Mouse (Mus musculus) liver, embryonic 14.5 days (tissue): ENCODE data around the gene Klhl23. TPM values are rescaled to one million over a fixed set of nuclear protein-coding genes. Genes with fewer than 3 reads are reported as not detected.

Source experiments
- ATAC-seq: fragments of 200-750 bp; cut with Nextera tagmentation; 2 replicates; pipeline ENCODE4 v1.8.0; 2017; ENCODE audit warnings: moderate number of reproducible peaks, mild to moderate bottlenecking, moderate library complexity; ENCODE audit not compliant: insufficient read depth
- DNase-seq, 3 experiments: peaks; one replicate each; pipeline ENCODE4 v3.0.0-alpha.2; 2012 to 2013; ENCODE audit warnings: low read depth in 3 of 3, low spot score in 3 of 3
- H3K27ac ChIP-seq: fragments of 300-500 bp; sonication (generic); 2 replicates; pipeline ENCODE4 v1.5.1; 2014; ENCODE audit warnings: moderate library complexity, mild to moderate bottlenecking, control low read depth, inconsistent platforms
- H3K27me3 ChIP-seq: fragments of 300-500 bp; sonication (generic); 2 replicates; pipeline ENCODE4 v1.6.1; 2014; ENCODE audit warnings: mild to moderate bottlenecking, low read length, moderate library complexity; ENCODE audit not compliant: control insufficient read depth, insufficient read depth
- H3K36me3 ChIP-seq: fragments of 300-500 bp; sonication (generic); replicated peaks from 2 replicates; pipeline ENCODE4 v1.6.1; 2014; ENCODE audit warnings: low read depth; ENCODE audit not compliant: control insufficient read depth, insufficient read depth
- H3K4me1 ChIP-seq, 2 experiments: fragments of 200-500 bp in 1 of 2; fragments of 300-500 bp in 1 of 2; sonication (generic) in 1 of 2; replicated peaks; 2 replicates each; pipeline ENCODE4 v1.6.1; 2012 to 2014; ENCODE audit warnings: antibody characterized with exemption in 1 of 2, inconsistent platforms in 1 of 2, low read length in 1 of 2; ENCODE audit not compliant: control insufficient read depth in 2 of 2, insufficient read depth in 2 of 2
- H3K4me2 ChIP-seq: fragments of 300-500 bp; sonication (generic); 2 replicates; pipeline ENCODE4 v1.6.1; 2014; ENCODE audit warnings: low read depth, mild to moderate bottlenecking, control low read depth, moderate library complexity
- H3K4me3 ChIP-seq, 2 experiments: fragments of 200-500 bp in 1 of 2; fragments of 300-500 bp in 1 of 2; sonication (generic) in 1 of 2; 2 replicates each; pipeline ENCODE4 v1.5.1; 2012 to 2014; ENCODE audit warnings: low read depth in 2 of 2, low read length in 2 of 2, mild to moderate bottlenecking in 2 of 2, control low read depth in 1 of 2, inconsistent platforms in 1 of 2, moderate library complexity in 1 of 2; ENCODE audit not compliant: insufficient read depth in 1 of 2
- H3K9ac ChIP-seq: fragments of 300-500 bp; sonication (generic); replicated peaks from 2 replicates; pipeline ENCODE4 v1.6.1; 2014; ENCODE audit warnings: mild to moderate bottlenecking, control low read depth, moderate library complexity
- H3K9me3 ChIP-seq: fragments of 300-500 bp; sonication (generic); 2 replicates; pipeline ENCODE4 v1.6.1; 2016; ENCODE audit warnings: low read length, mixed read lengths; ENCODE audit not compliant: control insufficient read depth
- CTCF ChIP-seq: IDR thresholded peaks from 2 replicates; pipeline ENCODE4 v1.5.1; 2016; ENCODE audit warnings: antibody characterized with exemption, low read depth, control low read depth
- EP300 ChIP-seq: IDR thresholded peaks from 2 replicates; pipeline ENCODE4 v1.6.1; 2016; ENCODE audit warnings: antibody characterized with exemption, low read depth
- WGBS: fragments of 180-500 bp; shearing (Covaris S2); extraction: QIAGEN DNeasy Blood & Tissue Kit; methylation state at CpG from one replicate; pipeline ENCODE4 v1.1.7; 2014; ENCODE audit not compliant: insufficient replicate concordance; 5-methylcytosine and 5-hydroxymethylcytosine counted together
- polyA plus RNA-seq, 2 experiments: library from polyadenylated mRNA; depleted of rRNA in 1 of 2; stranded (reverse) in 1 of 2; unstranded in 1 of 2; fragments of >200 nt; fragmentation: Nextera tagmentation in 1 of 2; extraction: Ambion mirVana in 1 of 2; gene quantifications; 2 replicates each; pipeline versions ENCODE4 v1.2.1 to v1.2.3; 2012 to 2014

The Klhl23 gene
- polyA plus RNA-seq, 2 experiments: 12.0 to 15.7 TPM

- no peak overlapping the region for H3K4me2 ChIP-seq
- H3K9me3 ChIP-seq: no peaks in the 10 kb centered on the region
- H3K4me3 ChIP-seq: no peak overlapping the region
- TF ChIP-seq CTCF (no peak), EP300 (no peak)
- H3K9ac ChIP-seq: no peak overlapping the region
- ATAC-seq (no peak), DNase-seq (no peak)
- no peak overlapping the region for H3K27ac ChIP-seq
- H3K4me1 ChIP-seq: no peaks in the 10 kb centered on the region
- H3K36me3 ChIP-seq: no peaks in the 10 kb centered on the region
- 42% methylated on average over 6 of the region's 6 CpGs for WGBS
- no peaks in the 10 kb centered on the region for H3K27me3 ChIP-seq
Observed at GRCm38 (mm10) chr2:69840261-69840660, 18.5 kb downstream of the Klhl23 start.

- DNase-seq (no peak), ATAC-seq (no peak)
- Histone ChIP-seq H3K27me3 (no peaks in the 10 kb centered on the region), H3K4me1 (peaks cover 0 to 6% of the 10 kb centered on the region in 2 experiments; a peak in 2 of 4 replicates), H3K27ac (no peak overlapping the region), H3K9me3 (no peaks in the 10 kb centered on the region), H3K4me3 (no peak overlapping the region), H3K9ac (no peak overlapping the region), H3K4me2 (no peak overlapping the region), H3K36me3 (no peaks in the 10 kb centered on the region)
- TF ChIP-seq EP300 (no peak), CTCF (no peak)
- 58% methylated on average over 6 of the region's 6 CpGs for WGBS
Observed at GRCm38 (mm10) chr2:69849215-69849614, 27.5 kb downstream of the Klhl23 start.

DNA sequence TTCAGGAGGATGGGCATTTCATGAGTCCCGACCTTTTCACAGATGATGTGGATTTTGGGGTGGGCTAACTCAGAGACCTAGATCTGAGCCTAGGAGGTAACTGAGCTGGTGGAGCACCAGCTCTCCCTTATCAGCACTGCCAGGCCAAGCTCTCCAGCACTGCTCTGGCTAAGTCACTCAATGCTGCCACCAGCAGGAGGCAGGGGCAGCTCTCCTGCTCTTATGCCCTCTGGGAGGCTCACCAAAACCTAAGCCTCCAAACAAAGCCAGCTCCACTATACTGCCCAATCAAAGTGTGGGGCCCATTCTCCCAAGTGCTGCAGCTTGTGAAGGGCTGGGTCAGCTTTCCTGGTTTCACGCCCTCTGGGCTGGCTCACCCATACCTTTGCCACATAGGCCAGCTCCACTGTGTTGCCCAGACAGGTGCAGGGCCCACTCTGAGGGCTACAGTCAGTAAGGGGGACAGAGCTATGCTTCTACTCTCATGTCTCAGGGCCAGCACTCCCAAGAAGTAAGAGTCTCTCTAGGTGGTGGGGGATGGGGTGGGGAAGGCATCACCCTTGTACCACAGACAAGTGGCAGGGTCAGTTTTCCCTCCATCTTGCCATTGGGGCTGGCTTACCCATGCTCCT lies 29.8 kb downstream of the Klhl23 start:
- peak; percentile 78 for ATAC-seq
- WGBS: 54% methylated on average over 2 of the region's 2 CpGs
- Histone ChIP-seq H3K9ac (no peak overlapping the region), H3K36me3 (no peaks in the 10 kb centered on the region), H3K27me3 (no peaks in the 10 kb centered on the region), H3K27ac (no peak overlapping the region), H3K4me3 (no peak overlapping the region), H3K4me1 (peaks cover 11 to 19% of the 10 kb centered on the region in 2 experiments), H3K4me2 (no peak overlapping the region), H3K9me3 (no peaks in the 10 kb centered on the region)
- peak in 2 of 3 experiments; percentile 41 to 44 for DNase-seq
- no peak for TF ChIP-seq EP300
- TF ChIP-seq CTCF: peak; percentile 83

DNA sequence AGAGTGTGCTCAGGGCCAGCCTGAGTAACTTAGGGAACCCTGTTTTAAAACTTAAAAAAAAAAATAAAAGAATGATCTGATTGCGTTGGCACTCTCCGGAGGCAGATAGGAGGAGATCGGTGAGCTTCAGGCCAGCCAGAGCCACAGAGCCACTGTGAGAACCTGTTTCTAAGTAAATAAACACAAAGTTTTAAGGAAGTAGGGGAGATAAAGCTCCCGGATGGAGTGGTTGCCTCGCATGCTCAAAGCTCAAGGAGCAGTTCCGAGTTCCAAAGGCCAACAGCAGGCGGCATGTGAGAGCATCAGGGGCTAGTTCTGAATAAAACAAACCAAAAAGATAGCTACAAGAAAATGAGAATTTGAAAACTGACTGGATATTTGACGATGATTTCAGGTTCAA lies 34.6 kb downstream of the Klhl23 start:
- no peaks in the 10 kb centered on the region for H3K36me3 ChIP-seq
- H3K4me1 ChIP-seq: peaks cover 14 to 20% of the 10 kb centered on the region in 2 experiments
- no peaks in the 10 kb centered on the region for H3K9me3 ChIP-seq
- DNase-seq (peak in 1 of 3 experiments; percentile 26), ATAC-seq (no peak)
- no peak overlapping the region for H3K27ac ChIP-seq
- no peak overlapping the region for H3K9ac ChIP-seq
- H3K4me2 ChIP-seq: peak overlapping the region; percentile 15; the same call in 1 of the 2 replicates
- H3K4me3 ChIP-seq: no peak overlapping the region
- H3K27me3 ChIP-seq: no peaks in the 10 kb centered on the region
- TF ChIP-seq CTCF: peak; percentile 56
- TF ChIP-seq EP300: no peak
- WGBS: 16% methylated on average over 8 of the region's 8 CpGs

DNA sequence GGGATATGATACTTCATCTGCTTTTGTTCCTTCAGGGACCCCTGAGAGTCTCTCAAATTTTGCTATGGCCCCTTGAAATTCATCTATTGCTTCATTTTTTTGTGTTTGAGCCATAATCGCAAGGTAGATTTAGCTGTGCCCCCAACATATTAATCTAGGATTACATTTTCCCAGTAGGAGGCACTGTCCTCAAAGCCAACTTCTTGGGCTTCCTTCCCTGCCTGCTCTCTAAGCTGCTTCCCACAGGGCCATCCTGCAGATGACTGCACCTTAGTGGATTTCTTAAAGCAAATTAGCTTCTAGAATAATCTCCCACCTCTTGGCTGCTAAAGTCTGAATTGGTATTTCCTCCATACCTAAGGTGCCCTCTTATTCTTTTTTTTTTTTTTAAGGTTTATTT lies 36.1 kb downstream of the Klhl23 start:
- Histone ChIP-seq H3K36me3 (no peaks in the 10 kb centered on the region), H3K9ac (no peak overlapping the region), H3K4me2 (no peak overlapping the region), H3K27ac (no peak overlapping the region), H3K27me3 (no peaks in the 10 kb centered on the region), H3K9me3 (no peaks in the 10 kb centered on the region), H3K4me3 (no peak overlapping the region), H3K4me1 (peaks cover 16 to 18% of the 10 kb centered on the region in 2 experiments)
- ATAC-seq (no peak), DNase-seq (no peak)
- WGBS: 80% methylated on average over 1 of the region's 1 CpGs
- TF ChIP-seq EP300 (no peak), CTCF (peak; percentile 52)
